Mouse (Mus musculus) activated CD4-positive, CD25-positive, alpha-beta regulatory T cell (primary cell): ENCODE results near the gene Skp1a. TPM values are rescaled to one million over a fixed set of nuclear protein-coding genes. Genes with fewer than 3 reads are reported as not detected.

Experiments used
- polyA plus RNA-seq, 2 experiments: library from polyadenylated mRNA; unstranded; fragments of 100-300 nt; shearing (Covaris generic); gene quantifications; one replicate each; pipeline ENCODE4 v1.2.1; 2017

Skp1a gene
- polyA plus RNA-seq = 100 to 1,000 TPM; 274 to 368 TPM

GRCm38 (mm10) chr11:52231606-52232541 is at the start of gene Skp1a:
TSS of gene Skp1a (plus strand) at chr11:52231995.

GRCm38 (mm10) chr11:52213887-52214286 is 17.9 kb upstream of the Skp1a start, which contains the start of gene Olfr1371:
TSS of gene Olfr1371 (minus strand) at chr11:52213987.

DNA sequence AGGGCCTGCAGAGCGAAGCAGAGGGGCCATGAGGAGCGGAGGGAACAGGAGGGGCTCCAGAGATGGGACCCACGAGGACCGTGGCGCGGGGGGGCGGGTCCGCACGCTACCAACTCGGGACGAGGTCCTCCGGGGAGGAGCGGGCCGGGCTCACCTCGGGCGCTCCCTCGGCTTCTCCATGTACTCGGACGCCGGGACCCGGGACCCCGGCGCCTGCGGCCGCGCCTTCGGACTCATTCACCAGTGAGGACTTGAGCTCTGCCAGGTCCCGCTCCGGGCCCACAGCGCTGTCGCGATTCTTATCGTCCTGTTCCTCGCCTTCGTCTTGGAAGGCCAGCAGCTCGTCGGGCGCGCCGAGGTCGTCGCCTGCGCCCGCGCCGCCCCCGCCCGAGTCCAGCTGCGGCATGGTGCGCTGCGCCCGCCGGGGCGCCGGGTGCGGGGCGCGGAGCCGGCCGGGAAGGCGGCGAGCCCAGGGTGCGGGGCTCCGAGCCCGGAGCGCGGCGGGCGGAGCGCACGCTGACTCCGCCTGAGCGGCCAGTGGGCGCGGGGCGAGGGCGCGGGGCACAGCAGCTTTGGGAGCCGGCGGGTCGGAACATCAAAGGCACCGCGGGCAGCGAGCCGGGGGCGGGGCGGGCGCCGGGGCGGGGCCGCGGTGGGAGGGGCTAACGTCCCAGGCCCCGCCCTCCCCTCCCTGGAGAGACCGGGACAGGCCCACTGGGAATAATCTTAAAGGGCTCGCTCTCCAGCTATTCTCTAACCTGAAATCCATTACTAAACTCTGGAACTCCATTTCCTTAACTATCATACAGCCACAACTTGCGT is 51.2 kb downstream of the Skp1a start, which contains the start of gene Tcf7:
Gene Tcf7 (minus strand): TSS at position 241 of the 822 bp plus-strand sequence.

Other genes with a start within 250 kb of the Skp1a start
- 100 to 1,000 TPM; 278 to 341 TPM for gene Ube2b, start 231.2 kb upstream of the Skp1a start, polyA plus RNA-seq
- 1 to 10 TPM; 5.6 to 6.0 TPM for gene Cdkl3, start 227.8 kb upstream of the Skp1a start, polyA plus RNA-seq
- gene Ppp2ca, start 133.3 kb upstream of the Skp1a start, polyA plus RNA-seq = 100 to 1,000 TPM; 112 to 117 TPM
- gene Olfr1373, start 86.5 kb upstream of the Skp1a start, polyA plus RNA-seq = not detected
- not detected for gene Olfr1371, start 18.0 kb upstream of the Skp1a start, polyA plus RNA-seq
- gene Tcf7, start 51.0 kb downstream of the Skp1a start, polyA plus RNA-seq = 100 to 1,000 TPM; 305 to 880 TPM
- gene Vdac1, start 128.9 kb downstream of the Skp1a start, polyA plus RNA-seq = 10 to 100 TPM; 82.2 to 93.3 TPM
- 10 to 100 TPM; 83.7 to 95.4 TPM for gene 9530068E07Rik, start 164.4 kb downstream of the Skp1a start, polyA plus RNA-seq